Mouse (Mus musculus): ENCODE measurements at regions not wholly inside any gene's neighbourhood (a gene's known extent, or its start where the extent isn't known, plus 50 kb on each side); places are given as distances from the start of the nearest gene placed in this dataset.

DNA sequence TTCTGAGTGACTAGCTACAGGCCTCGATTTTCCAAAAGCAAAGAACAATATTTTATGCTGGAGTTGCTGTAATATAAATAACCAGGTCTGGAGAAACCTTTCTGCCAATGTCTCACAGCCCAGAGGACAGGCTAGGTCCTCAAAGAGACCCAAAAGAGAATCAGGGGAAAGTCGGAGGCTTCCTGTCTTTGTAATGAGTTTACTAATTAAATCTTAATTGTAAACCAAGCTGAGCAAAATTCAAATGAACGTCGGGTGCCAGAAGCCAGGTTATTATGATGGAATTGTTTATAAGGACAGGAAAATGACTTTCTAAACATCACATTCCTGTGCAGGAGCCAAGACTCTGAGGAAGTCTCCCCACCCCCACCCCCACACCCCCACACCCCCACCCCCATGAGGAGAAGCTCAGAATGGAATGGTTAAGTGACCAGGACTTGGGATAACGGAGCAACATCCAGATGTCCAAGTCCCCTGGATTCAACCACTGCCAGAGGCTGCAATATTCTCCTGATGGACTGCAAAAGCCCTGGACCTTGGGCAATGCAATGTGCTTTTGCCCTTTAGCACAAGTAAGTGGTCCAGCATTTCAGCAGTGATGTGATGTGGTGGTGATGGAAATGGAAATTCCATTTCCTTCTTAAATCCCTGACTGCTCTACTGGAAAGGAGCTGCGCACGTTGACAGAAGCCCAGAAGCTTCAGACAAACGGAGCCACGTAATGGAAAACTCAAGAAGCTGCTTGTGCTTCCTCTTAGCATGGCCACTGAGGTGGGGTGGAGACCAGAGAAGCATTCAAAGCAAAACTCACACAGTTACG is 333.1 kb upstream of the 4930412O13Rik start:
- Histone ChIP-seq H3K36me3 (no peaks in the 10 kb centered on the region), H3K4me2 (no peak overlapping the region), H3K4me1 (replicated peaks) (no peaks in the 10 kb centered on the region), H3K4me3 (replicated peaks) (no peak overlapping the region), H3K27ac (no peak overlapping the region), H3K9me3 (no peaks in the 10 kb centered on the region), H3K27me3 (no peaks in the 10 kb centered on the region), H3K9ac (replicated peaks) (no peak overlapping the region)
- WGBS, result 66% methylated on average over 10 of the region's 10 CpGs
- ATAC-seq (ENCODE audit: insufficient number of reproducible peaks, insufficient read depth, low FRiP score, low TSS enrichment, low read depth), result no peak

DNA sequence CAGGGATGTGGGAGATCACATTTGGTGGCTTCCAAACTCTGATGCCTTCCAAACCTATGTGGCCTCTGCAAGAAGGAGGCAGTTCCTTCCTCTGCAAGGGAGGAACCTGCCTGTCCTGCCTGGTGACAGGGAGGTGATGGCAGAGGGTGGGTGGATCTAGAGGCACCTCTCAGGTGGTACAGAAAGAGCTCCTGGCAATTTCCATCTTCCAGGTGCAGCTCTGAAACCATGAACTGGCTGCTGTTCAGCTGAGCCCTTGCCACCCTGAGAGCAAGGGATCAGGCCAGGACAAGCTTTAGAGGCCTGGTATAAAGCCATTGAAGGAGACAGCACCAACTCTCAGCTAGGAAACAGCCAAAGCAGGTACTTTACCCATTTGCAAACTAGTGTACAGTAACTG is 327.7 kb upstream of the 4930412O13Rik start:
- ATAC-seq (ENCODE audit: insufficient number of reproducible peaks, insufficient read depth, low FRiP score, low TSS enrichment, low read depth), result no peak
- Histone ChIP-seq H3K27ac (no peak overlapping the region), H3K4me2 (no peak overlapping the region), H3K9ac (replicated peaks) (no peak overlapping the region), H3K27me3 (no peaks in the 10 kb centered on the region), H3K36me3 (no peaks in the 10 kb centered on the region), H3K4me1 (replicated peaks) (no peaks in the 10 kb centered on the region), H3K9me3 (no peaks in the 10 kb centered on the region), H3K4me3 (replicated peaks) (no peak overlapping the region)

- Histone ChIP-seq H3K4me2 (no peak overlapping the region), H3K4me3 (replicated peaks) (no peak overlapping the region), H3K36me3 (no peaks in the 10 kb centered on the region), H3K27ac (no peak overlapping the region), H3K9me3 (no peaks in the 10 kb centered on the region), H3K27me3 (no peaks in the 10 kb centered on the region), H3K4me1 (replicated peaks) (no peaks in the 10 kb centered on the region), H3K9ac (replicated peaks) (no peak overlapping the region)
- no peak for ATAC-seq (ENCODE audit: insufficient number of reproducible peaks, insufficient read depth, low FRiP score, low TSS enrichment, low read depth)
- 11% methylated on average over 6 of the region's 6 CpGs for WGBS
Observed at GRCm38 (mm10) chr2:9564487-9565043, 316.5 kb upstream of the 4930412O13Rik start.

DNA sequence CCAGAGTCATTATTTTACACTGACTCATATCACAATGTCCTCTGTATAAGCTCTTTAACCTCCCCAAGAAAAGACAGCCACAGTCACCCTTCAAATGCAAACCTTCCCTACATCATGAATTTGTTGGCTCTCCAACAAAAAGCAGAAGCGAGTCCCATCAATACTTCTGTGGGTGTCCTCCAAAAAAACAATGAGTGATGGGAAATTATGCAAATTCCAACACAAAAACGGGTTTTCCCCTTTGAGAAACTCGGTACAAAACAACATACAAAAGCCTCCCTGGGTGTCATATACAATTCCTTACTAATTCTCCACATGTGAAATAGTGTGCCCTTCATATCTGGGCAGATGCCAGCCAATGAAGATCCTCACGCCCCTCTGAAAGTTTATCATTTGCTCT is 311.8 kb upstream of the 4930412O13Rik start:
- H3K9ac ChIP-seq (replicated peaks), result no peak overlapping the region
- no peak for ATAC-seq (ENCODE audit: insufficient number of reproducible peaks, insufficient read depth, low FRiP score, low TSS enrichment, low read depth)
- H3K4me2 ChIP-seq, result no peak overlapping the region
- no peak overlapping the region for H3K27ac ChIP-seq
- no peaks in the 10 kb centered on the region for H3K9me3 ChIP-seq
- no peak overlapping the region for H3K4me3 ChIP-seq (replicated peaks)
- no peaks in the 10 kb centered on the region for H3K27me3 ChIP-seq
- no peaks in the 10 kb centered on the region for H3K36me3 ChIP-seq
- 82% methylated on average over 4 of the region's 4 CpGs for WGBS
- H3K4me1 ChIP-seq (replicated peaks), result 0 out of 2 replicates have a peak, but pooled peaks cover 2% of the 10 kb centered on the region

DNA sequence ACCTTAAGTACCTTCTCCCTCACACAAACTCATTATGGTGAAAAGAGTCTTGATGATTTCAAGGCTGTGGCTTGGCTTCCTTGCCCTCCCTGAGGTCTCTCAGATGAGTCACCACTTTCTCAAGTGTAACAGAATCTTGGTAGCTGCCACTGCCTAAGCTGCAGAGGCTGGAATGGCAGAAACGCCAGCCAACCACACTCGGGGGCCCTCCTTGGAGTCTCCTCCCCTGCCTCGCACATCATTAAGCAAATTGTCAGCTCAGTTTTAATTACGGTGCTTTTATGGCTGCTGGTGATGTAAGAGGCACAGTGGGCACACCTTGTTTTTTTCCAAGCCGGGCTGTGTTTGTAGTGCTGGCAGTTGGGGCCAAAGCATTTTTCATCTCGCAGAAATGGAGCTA is 306.9 kb upstream of the 4930412O13Rik start:
- Histone ChIP-seq H3K27ac (no peak overlapping the region), H3K27me3 (no peaks in the 10 kb centered on the region), H3K4me2 (no peak overlapping the region), H3K9me3 (no peaks in the 10 kb centered on the region), H3K4me1 (replicated peaks) (0 out of 2 replicates have a peak, but pooled peaks cover 4% of the 10 kb centered on the region), H3K9ac (replicated peaks) (no peak overlapping the region), H3K4me3 (replicated peaks) (no peak overlapping the region), H3K36me3 (no peaks in the 10 kb centered on the region)
- no peak for ATAC-seq (ENCODE audit: insufficient number of reproducible peaks, insufficient read depth, low FRiP score, low TSS enrichment, low read depth)
- 9% methylated on average over 6 of the region's 6 CpGs for WGBS

- H3K27ac ChIP-seq, result no peak overlapping the region
Observed at GRCm38 (mm10) chr2:9574651-9575050, 306.4 kb upstream of the 4930412O13Rik start.

GRCm38 (mm10) chr2:9577868-9578267 is 303.2 kb upstream of the 4930412O13Rik start:
- Histone ChIP-seq H3K4me2 (no peak overlapping the region), H3K4me1 (replicated peaks) (0 out of 2 replicates have a peak, but pooled peaks cover 4% of the 10 kb centered on the region), H3K9me3 (no peaks in the 10 kb centered on the region), H3K36me3 (no peaks in the 10 kb centered on the region), H3K27ac (no peak overlapping the region), H3K4me3 (replicated peaks) (no peak overlapping the region), H3K9ac (replicated peaks) (no peak overlapping the region), H3K27me3 (no peaks in the 10 kb centered on the region)
- ATAC-seq (ENCODE audit: insufficient number of reproducible peaks, insufficient read depth, low FRiP score, low TSS enrichment, low read depth), result no peak
- 68% methylated on average over 4 of the region's 4 CpGs for WGBS

More at GRCm38 (mm10) chr2:9574651-9575050, 306.4 kb upstream of the 4930412O13Rik start:
- no peak overlapping the region for H3K9ac ChIP-seq (replicated peaks)
- no peak overlapping the region for H3K4me2 ChIP-seq
- WGBS, result 84% methylated on average over 5 of the region's 5 CpGs
- no peak overlapping the region for H3K4me3 ChIP-seq (replicated peaks)
- no peaks in the 10 kb centered on the region for H3K36me3 ChIP-seq
- no peaks in the 10 kb centered on the region for H3K27me3 ChIP-seq
- ATAC-seq (ENCODE audit: insufficient number of reproducible peaks, insufficient read depth, low FRiP score, low TSS enrichment, low read depth), result no peak
- no peaks in the 10 kb centered on the region for H3K9me3 ChIP-seq
- H3K4me1 ChIP-seq (replicated peaks), result 0 out of 2 replicates have a peak, but pooled peaks cover 4% of the 10 kb centered on the region

- 90% methylated on average over 3 of the region's 3 CpGs for WGBS
- H3K27me3 ChIP-seq, result no peaks in the 10 kb centered on the region
- no peak for ATAC-seq (ENCODE audit: insufficient number of reproducible peaks, insufficient read depth, low FRiP score, low TSS enrichment, low read depth)
- H3K4me1 ChIP-seq (replicated peaks), result no peaks in the 10 kb centered on the region
- no peak overlapping the region for H3K9ac ChIP-seq (replicated peaks)
- H3K9me3 ChIP-seq, result no peaks in the 10 kb centered on the region
- H3K36me3 ChIP-seq, result no peaks in the 10 kb centered on the region
- no peak overlapping the region for H3K4me3 ChIP-seq (replicated peaks)
- no peak overlapping the region for H3K4me2 ChIP-seq
- no peak overlapping the region for H3K27ac ChIP-seq
Observed at GRCm38 (mm10) chr2:9587389-9587788, 293.7 kb upstream of the 4930412O13Rik start.

DNA sequence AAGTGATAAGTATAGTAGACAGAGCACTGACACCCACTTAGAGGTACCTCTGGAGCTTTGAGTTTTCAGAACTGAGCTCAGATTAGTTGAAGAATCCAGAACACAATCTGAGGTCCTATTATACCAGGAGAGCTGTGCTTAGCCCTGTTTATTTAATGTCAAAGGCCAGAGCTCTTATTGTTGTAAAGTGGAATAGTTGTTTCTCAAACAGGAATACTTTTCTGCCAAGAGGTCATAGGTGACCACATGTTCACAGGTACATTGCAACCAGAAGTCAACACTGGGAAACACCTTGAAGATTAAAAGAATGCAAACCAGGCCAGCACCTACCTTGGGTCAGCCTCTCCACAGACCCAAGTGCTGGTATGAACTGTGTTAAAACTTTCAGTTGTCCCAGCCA is 291.9 kb upstream of the 4930412O13Rik start:
- H3K27me3 ChIP-seq, result no peaks in the 10 kb centered on the region; the same call in 1 of the 2 replicates
- H3K4me3 ChIP-seq (replicated peaks), result no peak overlapping the region
- ATAC-seq (ENCODE audit: insufficient number of reproducible peaks, insufficient read depth, low FRiP score, low TSS enrichment, low read depth), result no peak
- no peaks in the 10 kb centered on the region for H3K36me3 ChIP-seq
- H3K9me3 ChIP-seq, result no peaks in the 10 kb centered on the region
- H3K27ac ChIP-seq, result no peak overlapping the region
- H3K9ac ChIP-seq (replicated peaks), result no peak overlapping the region
- H3K4me1 ChIP-seq (replicated peaks), result no peaks in the 10 kb centered on the region
- no peak overlapping the region for H3K4me2 ChIP-seq

- Histone ChIP-seq H3K36me3 (no peaks in the 10 kb centered on the region), H3K27me3 (no peaks in the 10 kb centered on the region; the same call in 1 of the 2 replicates), H3K9me3 (no peaks in the 10 kb centered on the region), H3K27ac (no peak overlapping the region), H3K4me1 (replicated peaks) (no peaks in the 10 kb centered on the region), H3K9ac (replicated peaks) (no peak overlapping the region), H3K4me3 (replicated peaks) (no peak overlapping the region), H3K4me2 (no peak overlapping the region)
- 78% methylated on average over 1 of the region's 1 CpGs for WGBS
- no peak for ATAC-seq (ENCODE audit: insufficient number of reproducible peaks, insufficient read depth, low FRiP score, low TSS enrichment, low read depth)
Observed at GRCm38 (mm10) chr2:9592531-9592930, 288.5 kb upstream of the 4930412O13Rik start.

DNA sequence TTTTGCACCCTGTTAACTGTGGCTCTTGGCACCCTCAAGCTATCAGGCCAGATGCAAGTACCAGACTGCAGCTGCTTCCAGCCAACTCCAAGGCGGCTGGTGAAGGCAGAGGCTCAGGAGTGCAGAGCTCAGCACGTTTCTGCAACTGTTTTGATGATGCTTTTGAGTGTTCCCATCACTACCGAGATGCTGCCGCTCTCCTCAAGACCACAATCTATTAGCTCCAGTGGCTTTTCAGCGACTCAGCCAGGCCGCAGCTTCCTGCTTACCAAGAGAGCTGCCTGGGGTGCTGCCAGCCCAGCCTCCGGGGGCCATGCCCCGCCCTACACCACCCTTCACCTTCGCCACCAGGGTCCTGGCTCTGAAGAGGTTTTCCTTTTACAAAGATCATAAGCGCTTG is 287.1 kb upstream of the 4930412O13Rik start:
- no peak for ATAC-seq (ENCODE audit: insufficient number of reproducible peaks, insufficient read depth, low FRiP score, low TSS enrichment, low read depth)
- H3K27me3 ChIP-seq, result no peaks in the 10 kb centered on the region; the same call in 1 of the 2 replicates
- no peaks in the 10 kb centered on the region for H3K36me3 ChIP-seq
- no peak overlapping the region for H3K9ac ChIP-seq (replicated peaks)
- 33% methylated on average over 10 of the region's 10 CpGs for WGBS
- H3K4me2 ChIP-seq, result no peak overlapping the region
- no peaks in the 10 kb centered on the region for H3K4me1 ChIP-seq (replicated peaks)
- H3K4me3 ChIP-seq (replicated peaks), result no peak overlapping the region
- H3K9me3 ChIP-seq, result no peaks in the 10 kb centered on the region
- H3K27ac ChIP-seq, result no peak overlapping the region

All from limb, embryonic 12.5 days (tissue).